Mouse (Mus musculus): Measurements from ENCODE around the gene Cntd1. TPM values are rescaled to one million over a fixed set of nuclear protein-coding genes. Genes with fewer than 3 reads are reported as not detected.

Cntd1 gene
- polyA plus RNA-seq, 1 experiment = 0.84 TPM

GRCm38 (mm10) chr11:101252941-101253340 lies 25.9 kb upstream of the Cntd1 start:
- H3K4me3 ChIP-seq (ENCODE audit: control insufficient read depth, insufficient read depth, low read length) = peak overlapping the region; percentile 86
- 5% methylated on average over 7 of the region's 7 CpGs for WGBS
- no peak overlapping the region for H3K27ac ChIP-seq (ENCODE audit: control insufficient read depth, insufficient read depth, low read length)
- DNase-seq = no peak
- H3K36me3 ChIP-seq (ENCODE audit: control insufficient read depth, insufficient read depth, low read length) = no peaks in the 10 kb centered on the region
- H3K27me3 ChIP-seq (ENCODE audit: control insufficient read depth, insufficient read depth, low read length) = no peaks in the 10 kb centered on the region; the same call in 1 of the 2 replicates
- H3K4me1 ChIP-seq (replicated peaks; ENCODE audit: control insufficient read depth, insufficient read depth, low read length) = peaks cover 3% of the 10 kb centered on the region
- no peak for TF ChIP-seq CTCF (IDR thresholded peaks at IDR 0.05; ENCODE audit: borderline replicate concordance, control insufficient read depth, extremely low read depth, insufficient read depth, low read length, poor library complexity)
- TF ChIP-seq POLR2A (IDR thresholded peaks at IDR 0.05; ENCODE audit: control insufficient read depth, extremely low read depth, insufficient read depth, low read length, poor library complexity) = no peak

DNA sequence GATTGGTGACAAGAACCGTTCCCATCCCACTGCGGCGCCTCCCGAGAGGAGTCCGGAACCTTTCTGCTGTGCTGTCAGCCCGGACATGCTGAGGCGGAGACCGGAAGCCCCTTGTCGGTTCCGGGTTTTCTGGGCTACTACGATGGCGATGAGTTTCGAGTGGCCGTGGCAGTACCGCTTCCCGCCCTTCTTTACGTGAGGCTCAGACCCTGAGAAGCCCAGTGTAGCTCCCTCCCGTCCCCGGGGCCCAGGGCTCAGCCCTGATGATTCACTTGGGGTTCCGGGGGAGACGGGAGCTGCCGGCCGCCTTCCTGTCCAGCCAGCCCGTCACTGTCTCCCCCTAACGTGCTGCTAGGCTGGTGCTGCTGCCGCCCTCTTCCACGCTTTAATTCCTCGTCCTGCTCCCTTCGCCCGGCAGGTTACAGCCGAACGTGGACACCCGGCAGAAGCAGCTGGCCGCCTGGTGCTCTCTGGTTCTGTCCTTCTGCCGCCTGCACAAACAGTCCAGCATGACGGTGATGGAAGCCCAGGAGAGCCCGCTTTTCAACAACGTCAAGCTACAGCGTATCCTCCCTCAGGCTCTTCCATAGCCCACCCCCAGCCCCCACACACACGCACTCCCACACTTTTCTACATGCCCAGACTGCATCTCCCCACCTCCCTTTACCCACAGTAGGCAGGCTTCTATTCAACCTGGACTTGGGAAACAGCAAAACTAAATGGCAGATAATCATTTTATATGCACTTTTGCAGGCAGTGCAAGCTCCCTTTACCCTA lies 25.0 kb upstream of the Cntd1 start, which contains the start of gene Vps25:
Vps25 (plus strand) TSS at position 95 of the 777 bp plus-strand sequence.
- Histone ChIP-seq H3K36me3 (ENCODE audit: control insufficient read depth, insufficient read depth, low read length) (peaks cover 1% of the 10 kb centered on the region; the same call in 1 of the 2 replicates), H3K4me3 (ENCODE audit: control insufficient read depth, insufficient read depth, low read length) (peak within 1 kb of the TSS; percentile 86), H3K27ac (ENCODE audit: control insufficient read depth, insufficient read depth, low read length) (no peak within 1 kb of the TSS), H3K4me1 (replicated peaks; ENCODE audit: control insufficient read depth, insufficient read depth, low read length) (peaks cover 3% of the 10 kb centered on the region), H3K27me3 (ENCODE audit: control insufficient read depth, insufficient read depth, low read length) (no peaks in the 10 kb centered on the region)
- peak; percentile 84 for DNase-seq
- TF ChIP-seq CTCF (IDR thresholded peaks at IDR 0.05; ENCODE audit: borderline replicate concordance, control insufficient read depth, extremely low read depth, insufficient read depth, low read length, poor library complexity) (peak; percentile 39; the same call in 1 of the 2 replicates), POLR2A (IDR thresholded peaks at IDR 0.05; ENCODE audit: control insufficient read depth, extremely low read depth, insufficient read depth, low read length, poor library complexity) (peak; percentile 82; the same call in 1 of the 2 replicates)
- WGBS = under 1% methylated on average over 40 of the region's 40 CpGs

DNA sequence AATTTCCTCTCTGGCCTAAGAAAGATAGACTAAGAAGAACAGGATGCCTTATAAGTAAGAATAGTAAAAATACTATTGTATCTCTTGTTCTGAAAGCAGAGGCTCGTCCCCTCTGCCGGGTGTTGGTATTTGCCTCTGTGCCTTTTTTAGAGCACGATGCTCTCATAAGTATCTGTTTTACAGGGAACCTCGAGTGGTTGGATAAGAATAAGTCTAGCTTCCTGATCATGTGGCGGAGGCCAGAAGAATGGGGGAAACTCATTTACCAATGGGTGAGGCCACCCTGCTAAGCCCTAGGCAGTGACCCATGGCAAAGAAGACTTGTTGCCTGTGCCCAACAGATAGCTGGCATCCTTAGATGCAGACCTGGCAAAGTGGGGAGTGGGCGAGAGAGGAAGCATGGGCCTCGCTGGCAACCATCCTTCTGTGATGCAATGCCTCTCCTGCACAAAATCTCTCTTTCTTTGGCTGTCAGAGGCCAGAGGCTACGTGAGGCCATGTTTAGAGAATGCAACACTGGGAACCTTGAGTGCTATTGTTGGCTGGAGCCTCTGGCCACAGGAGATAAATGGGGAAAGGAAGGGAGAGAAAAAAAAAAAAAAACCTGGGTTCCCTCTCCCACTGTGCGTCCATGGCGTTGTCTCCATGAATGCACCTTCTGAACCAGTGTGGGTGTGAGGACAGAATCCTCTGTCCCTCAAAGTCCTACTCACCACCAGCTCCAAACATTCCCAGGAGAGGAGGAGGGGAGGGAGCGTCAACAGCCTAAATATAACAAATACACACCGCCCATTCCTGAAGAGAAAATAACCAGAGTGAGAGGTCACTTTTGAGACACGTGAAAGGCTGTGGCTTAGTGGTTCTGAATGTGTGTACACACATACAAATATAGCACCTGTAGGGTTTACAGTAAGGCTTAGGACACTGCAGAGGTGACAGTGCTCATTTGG lies 22.7 kb upstream of the Cntd1 start:
- Histone ChIP-seq H3K4me1 (replicated peaks; ENCODE audit: control insufficient read depth, insufficient read depth, low read length) (peaks cover 15% of the 10 kb centered on the region), H3K27me3 (ENCODE audit: control insufficient read depth, insufficient read depth, low read length) (peaks cover 7% of the 10 kb centered on the region; the same call in 1 of the 2 replicates), H3K4me3 (ENCODE audit: control insufficient read depth, insufficient read depth, low read length) (no peak overlapping the region), H3K27ac (ENCODE audit: control insufficient read depth, insufficient read depth, low read length) (no peak overlapping the region), H3K36me3 (ENCODE audit: control insufficient read depth, insufficient read depth, low read length) (peaks cover 6% of the 10 kb centered on the region; the same call in 1 of the 2 replicates)
- no peak for TF ChIP-seq CTCF (IDR thresholded peaks at IDR 0.05; ENCODE audit: borderline replicate concordance, control insufficient read depth, extremely low read depth, insufficient read depth, low read length, poor library complexity)
- TF ChIP-seq POLR2A (IDR thresholded peaks at IDR 0.05; ENCODE audit: control insufficient read depth, extremely low read depth, insufficient read depth, low read length, poor library complexity) = no peak
- WGBS = 94% methylated on average over 13 of the region's 13 CpGs
- no peak for DNase-seq

DNA sequence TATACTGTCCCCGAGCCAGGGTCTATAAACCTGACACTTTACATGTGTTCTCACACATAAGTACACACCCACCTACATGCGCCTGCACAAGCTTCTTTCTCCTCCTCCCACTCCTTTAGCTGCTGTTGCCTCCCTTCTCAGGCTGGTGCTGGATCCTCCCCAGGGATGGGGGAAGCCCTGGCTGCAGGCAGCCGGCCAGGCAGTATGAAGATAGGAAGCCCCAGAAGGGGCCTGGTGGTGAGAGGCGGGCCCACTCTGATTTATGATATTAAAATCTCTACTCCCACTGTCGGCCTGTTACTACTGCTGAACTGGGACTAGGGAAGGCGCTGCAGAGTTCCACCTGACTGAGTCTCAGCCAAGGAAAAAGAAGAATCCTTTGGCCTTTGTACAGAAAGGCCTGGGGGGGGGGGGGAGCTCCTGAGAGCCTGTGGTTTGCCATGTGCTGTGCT lies 19.5 kb upstream of the Cntd1 start:
- Histone ChIP-seq H3K27me3 (ENCODE audit: control insufficient read depth, insufficient read depth, low read length) (peaks cover 22% of the 10 kb centered on the region), H3K36me3 (ENCODE audit: control insufficient read depth, insufficient read depth, low read length) (peaks cover 6% of the 10 kb centered on the region; the same call in 1 of the 2 replicates), H3K4me3 (ENCODE audit: control insufficient read depth, insufficient read depth, low read length) (no peak overlapping the region), H3K27ac (ENCODE audit: control insufficient read depth, insufficient read depth, low read length) (no peak overlapping the region), H3K4me1 (replicated peaks; ENCODE audit: control insufficient read depth, insufficient read depth, low read length) (peaks cover 17% of the 10 kb centered on the region)
- TF ChIP-seq POLR2A (IDR thresholded peaks at IDR 0.05; ENCODE audit: control insufficient read depth, extremely low read depth, insufficient read depth, low read length, poor library complexity) = no peak
- TF ChIP-seq CTCF (IDR thresholded peaks at IDR 0.05; ENCODE audit: borderline replicate concordance, control insufficient read depth, extremely low read depth, insufficient read depth, low read length, poor library complexity) = no peak
- no peak for DNase-seq
- 83% methylated on average over 6 of the region's 6 CpGs for WGBS

GRCm38 (mm10) chr11:101259948-101260825 lies 18.6 kb upstream of the Cntd1 start, which contains the start of gene Wnk4:
TSS of gene Wnk4 (plus strand) at chr11:101260567.
- 4% methylated on average over 43 of the region's 43 CpGs for WGBS
- H3K27me3 ChIP-seq (ENCODE audit: control insufficient read depth, insufficient read depth, low read length) = peaks cover 22% of the 10 kb centered on the region
- peak within 1 kb of the TSS; percentile 21 for H3K4me3 ChIP-seq (ENCODE audit: control insufficient read depth, insufficient read depth, low read length)
- DNase-seq = no peak
- H3K36me3 ChIP-seq (ENCODE audit: control insufficient read depth, insufficient read depth, low read length) = peaks cover 6% of the 10 kb centered on the region; the same call in 1 of the 2 replicates
- no peak within 1 kb of the TSS for H3K27ac ChIP-seq (ENCODE audit: control insufficient read depth, insufficient read depth, low read length)
- peaks cover 17% of the 10 kb centered on the region for H3K4me1 ChIP-seq (replicated peaks; ENCODE audit: control insufficient read depth, insufficient read depth, low read length)
- TF ChIP-seq POLR2A (IDR thresholded peaks at IDR 0.05; ENCODE audit: control insufficient read depth, extremely low read depth, insufficient read depth, low read length, poor library complexity) (no peak), CTCF (IDR thresholded peaks at IDR 0.05; ENCODE audit: borderline replicate concordance, control insufficient read depth, extremely low read depth, insufficient read depth, low read length, poor library complexity) (no peak)
